Mouse (Mus musculus): ENCODE data around the gene Cep135. TPM values are rescaled to one million over a fixed set of nuclear protein-coding genes. Genes with fewer than 3 reads are reported as not detected.
A peak's percentile ranks its signal among the peaks of the same experiment; 100 is the strongest.

The Cep135 gene
- 1 to 10 TPM; 6.8 to 7.2 TPM for total RNA-seq (2021)
- long read RNA-seq, experiment 1, partial matches to known transcripts: 0 of 3 reads
- long read RNA-seq, experiment 1, other reads (novel, unspliced or antisense): 3 of 3 reads
- long read RNA-seq, experiment 2, full-length matches to known transcripts: 1 of 1 reads
- long read RNA-seq, experiment 2, partial matches to known transcripts: 0 of 1 reads
- long read RNA-seq, experiment 2, other reads (novel, unspliced or antisense): 0 of 1 reads

DNA sequence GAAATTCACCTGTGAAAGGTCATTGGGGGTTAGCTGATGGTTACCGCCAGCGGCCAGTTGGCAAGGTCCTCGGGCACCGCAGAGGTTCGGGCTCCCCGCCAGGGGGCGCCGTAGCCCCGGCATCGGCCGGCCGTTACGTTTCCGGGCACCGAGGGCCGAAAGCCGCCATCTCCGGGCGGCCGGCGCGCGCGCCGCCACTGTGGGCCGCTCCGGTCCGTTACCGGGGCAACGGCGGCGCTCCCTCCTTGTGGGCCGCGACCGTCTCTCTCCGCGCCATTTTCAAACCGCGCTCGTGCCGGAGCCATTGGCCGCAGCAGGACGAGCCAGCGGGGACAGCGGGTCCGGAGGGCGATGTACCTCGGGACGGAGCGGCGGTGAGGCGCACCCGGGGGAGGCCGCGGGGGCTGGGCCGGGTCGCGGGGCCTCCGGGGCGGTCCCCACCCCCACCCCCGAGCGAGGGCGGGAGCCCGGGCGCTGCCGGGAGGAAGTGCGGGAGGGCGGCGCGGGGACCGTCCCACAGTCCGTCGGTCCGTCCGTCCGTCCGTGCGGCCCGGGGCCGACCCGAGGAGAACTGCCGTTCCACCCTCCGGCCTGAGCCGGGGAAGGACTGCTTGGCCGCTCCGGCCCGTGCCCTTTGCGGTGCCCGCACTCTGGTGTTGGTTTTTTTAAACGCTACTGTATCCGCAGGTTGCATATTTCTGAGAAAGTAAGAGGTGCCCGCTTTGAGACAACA lies at the start of gene Cep135:
TSS of gene Cep135 (plus strand) at position 148 of the 733 bp plus-strand sequence.
- Histone ChIP-seq H3K27ac (peak within 1 kb of the TSS; percentile 71), H3K4me3 (peak within 1 kb of the TSS; percentile 74)
- DNase-seq (ENCODE audit: extremely low spot score in 1 of 2, low spot score in 2 of 2): peak; percentile 87
- peak; percentile 94 for TF ChIP-seq CTCF (IDR thresholded peaks at IDR 0.05)
- intact Hi-C loops (cut with DNase I): loop anchor here (1.0 to 10.0 kb wide), 4 partner anchors 60 to 255 kb away; partner anchors contain the start of genes C530008M17Rik and Exoc1

DNA sequence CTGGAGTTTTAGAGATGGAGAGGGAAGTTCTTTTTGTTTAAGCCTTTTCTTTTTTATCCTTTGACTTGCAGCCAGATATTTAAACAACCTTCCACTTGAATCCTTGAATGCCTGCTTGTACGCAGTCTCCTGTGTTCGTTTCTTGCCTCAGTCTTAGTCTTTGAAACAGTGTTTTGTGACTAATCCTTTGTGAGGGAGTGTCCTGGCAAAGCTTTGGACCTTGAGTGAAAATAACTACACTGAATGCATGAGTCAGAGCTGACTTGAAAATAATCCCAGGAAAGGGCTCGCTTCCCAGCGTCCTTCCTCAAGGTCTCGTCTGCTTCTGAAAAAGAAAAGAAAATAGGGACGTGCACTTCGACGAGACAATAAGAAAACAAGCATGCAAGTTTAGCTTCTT lies 48.3 kb upstream of the Cep135 start:
- peak overlapping the region; percentile 66 for H3K27ac ChIP-seq
- no peak for TF ChIP-seq CTCF (IDR thresholded peaks at IDR 0.05)
- intact Hi-C loops (cut with DNase I): loop anchor here (2.0 to 10.0 kb wide), 4 partner anchors 235 to 678 kb away; partner anchors contain the start of genes Clock and Srd5a3
- no peak overlapping the region for H3K4me3 ChIP-seq
- peak in 1 of 2 experiments; percentile 25 for DNase-seq (ENCODE audit: extremely low spot score in 1 of 2, low spot score in 2 of 2)

DNA sequence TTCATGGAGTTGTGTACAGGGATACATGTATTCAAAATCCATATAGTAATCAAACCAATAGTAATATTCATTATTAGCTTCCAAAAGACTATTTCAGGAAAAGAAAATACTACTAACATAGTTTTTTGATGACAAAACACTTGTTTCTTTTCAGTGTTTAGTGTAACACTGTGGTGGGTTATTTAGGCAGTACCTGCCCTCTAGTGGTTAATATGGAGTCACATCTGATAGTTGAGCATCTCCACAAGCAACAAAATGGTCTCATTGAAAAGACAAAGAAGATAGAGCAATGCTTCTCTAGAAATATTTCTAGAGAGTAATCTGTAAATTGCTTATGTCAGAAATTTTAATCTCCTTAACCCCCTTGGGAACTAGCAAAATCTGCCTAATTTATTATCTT lies 47.7 kb upstream of the Cep135 start:
- peak; percentile 79 for TF ChIP-seq CTCF (IDR thresholded peaks at IDR 0.05)
- no peak overlapping the region for H3K4me3 ChIP-seq
- intact Hi-C loops (cut with DNase I): loop anchor here (2.0 to 10.0 kb wide), 4 partner anchors 236 to 679 kb away; partner anchors contain the start of genes Clock and Srd5a3
- peak overlapping the region; percentile 66; the same call in 1 of the 2 replicates for H3K27ac ChIP-seq
- DNase-seq (ENCODE audit: extremely low spot score in 1 of 2, low spot score in 2 of 2): no peak

DNA sequence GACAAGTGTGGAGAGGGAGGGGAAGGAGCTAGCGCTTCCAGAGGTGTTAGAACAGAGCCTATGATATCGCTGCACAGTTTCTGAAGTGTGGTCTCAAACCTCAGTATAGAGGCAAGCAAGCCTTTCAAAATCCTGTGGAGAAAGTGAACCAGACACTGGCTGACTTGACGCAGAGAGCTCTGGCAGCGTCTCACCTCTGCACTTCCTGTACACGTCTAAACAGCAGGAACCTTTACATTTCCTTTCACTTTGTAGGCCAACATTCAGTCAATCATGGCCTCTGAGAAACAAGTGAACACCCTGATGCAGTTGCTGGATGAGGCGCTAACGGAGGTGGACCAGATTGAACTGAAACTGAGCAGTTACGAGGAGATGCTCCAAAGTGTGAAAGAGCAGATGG lies 45.3 kb upstream of the Cep135 start:
- H3K27ac ChIP-seq: no peak overlapping the region
- TF ChIP-seq CTCF (IDR thresholded peaks at IDR 0.05): no peak
- intact Hi-C loops (cut with DNase I): loop anchor here (5.0 to 10.0 kb wide), 3 partner anchors 298 to 681 kb away; partner anchors contain the start of gene Srd5a3
- DNase-seq (ENCODE audit: extremely low spot score in 1 of 2, low spot score in 2 of 2): no peak
- H3K4me3 ChIP-seq: no peak overlapping the region

DNA sequence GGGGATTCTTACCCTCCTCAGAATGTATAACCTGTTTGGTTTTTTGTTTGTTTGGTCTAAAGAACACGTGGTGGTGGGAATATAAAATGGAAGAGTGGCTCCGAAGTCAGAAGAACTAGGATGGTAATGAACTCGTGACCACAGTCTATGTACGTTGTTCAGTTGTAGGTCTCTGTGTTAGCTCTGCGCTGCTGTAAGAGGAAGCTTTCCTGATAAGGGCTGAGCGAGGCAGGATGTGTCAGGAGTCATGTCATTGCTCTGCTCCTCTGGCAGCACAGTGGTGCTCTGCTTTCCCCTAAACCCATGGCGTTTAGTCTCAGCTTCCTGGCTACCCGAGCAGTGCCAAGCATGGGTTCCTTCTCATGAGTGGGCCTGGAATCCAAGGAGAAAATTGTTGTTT lies 38.1 kb upstream of the Cep135 start:
- Histone ChIP-seq H3K27ac (no peak overlapping the region), H3K4me3 (no peak overlapping the region)
- TF ChIP-seq CTCF (IDR thresholded peaks at IDR 0.05): no peak
- intact Hi-C loops (cut with DNase I): no loop called here
- no peak for DNase-seq (ENCODE audit: extremely low spot score in 1 of 2, low spot score in 2 of 2)

DNA sequence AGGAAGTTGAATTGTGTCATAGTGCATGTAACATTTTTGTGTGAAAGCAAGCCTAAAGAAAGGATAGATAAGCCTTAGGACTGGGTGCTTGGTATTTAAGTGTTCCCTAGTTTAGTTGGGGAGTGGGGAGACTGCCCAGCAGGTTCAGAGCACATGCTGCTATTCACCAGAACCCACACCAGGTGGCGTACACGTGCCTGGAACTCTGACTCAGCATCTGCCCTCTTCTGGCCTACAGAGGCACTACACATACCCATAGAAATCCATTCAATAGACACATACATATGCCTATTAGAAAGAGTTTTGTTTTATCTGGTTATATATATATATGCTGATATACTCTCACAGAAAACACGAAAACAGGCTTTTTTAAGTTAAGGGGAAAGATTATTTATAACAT lies 23.2 kb upstream of the Cep135 start:
- intact Hi-C loops (cut with DNase I): loop anchor here (2.0 kb wide), 1 partner anchor 277 kb away; no protein-coding TSS in a partner anchor
- peak; percentile 49 to 62 for DNase-seq (ENCODE audit: extremely low spot score in 1 of 2, low spot score in 2 of 2)
- Histone ChIP-seq H3K27ac (no peak overlapping the region), H3K4me3 (no peak overlapping the region)
- TF ChIP-seq CTCF (IDR thresholded peaks at IDR 0.05): peak; percentile 95

DNA sequence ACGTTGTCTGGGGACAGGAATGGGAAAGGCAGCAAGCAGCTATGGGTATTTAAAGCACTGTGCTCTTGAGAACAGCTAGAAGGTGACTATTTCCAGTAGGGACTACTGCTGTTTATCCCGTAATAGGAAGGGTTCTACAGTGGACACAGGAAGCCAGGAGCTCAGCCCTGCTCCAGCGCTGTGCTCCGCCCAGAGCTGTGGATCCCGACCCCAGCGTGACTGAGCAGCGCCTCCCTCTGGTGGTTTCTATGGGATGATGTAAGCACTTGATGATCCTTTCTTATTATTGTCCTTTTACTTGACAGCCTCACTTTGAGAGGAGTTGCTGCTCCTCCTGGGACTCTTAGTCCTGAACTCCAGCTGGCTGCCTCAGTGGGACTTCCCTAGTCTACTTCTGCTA lies 14.2 kb upstream of the Cep135 start:
- TF ChIP-seq CTCF (IDR thresholded peaks at IDR 0.05): no peak; the same call in 1 of the 2 replicates
- H3K27ac ChIP-seq: no peak overlapping the region
- no peak overlapping the region for H3K4me3 ChIP-seq
- no peak for DNase-seq (ENCODE audit: extremely low spot score in 1 of 2, low spot score in 2 of 2)
- intact Hi-C loops (cut with DNase I): no loop called here

DNA sequence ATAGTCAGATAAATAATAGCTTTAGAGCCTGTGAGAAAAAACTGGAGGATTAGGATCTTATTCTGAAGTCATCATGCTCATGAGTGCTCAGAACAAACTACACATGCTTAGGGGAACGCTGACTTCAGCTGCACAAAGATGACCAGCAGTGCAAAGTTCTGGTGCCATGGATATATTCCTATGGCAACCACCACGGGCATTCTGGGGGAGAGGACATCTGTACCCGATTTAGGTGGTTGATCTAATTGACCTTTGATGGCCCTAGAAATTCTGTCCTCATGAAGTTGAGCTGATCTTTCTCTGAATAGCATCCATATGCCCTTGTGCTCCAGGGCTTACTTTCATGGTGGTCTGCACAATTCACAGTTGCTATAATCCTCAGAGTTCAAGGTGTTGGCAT lies 11.5 kb upstream of the Cep135 start:
- intact Hi-C loops (cut with DNase I): no loop called here
- Histone ChIP-seq H3K27ac (no peak overlapping the region), H3K4me3 (no peak overlapping the region)
- no peak for TF ChIP-seq CTCF (IDR thresholded peaks at IDR 0.05)
- no peak for DNase-seq (ENCODE audit: extremely low spot score in 1 of 2, low spot score in 2 of 2)

DNA sequence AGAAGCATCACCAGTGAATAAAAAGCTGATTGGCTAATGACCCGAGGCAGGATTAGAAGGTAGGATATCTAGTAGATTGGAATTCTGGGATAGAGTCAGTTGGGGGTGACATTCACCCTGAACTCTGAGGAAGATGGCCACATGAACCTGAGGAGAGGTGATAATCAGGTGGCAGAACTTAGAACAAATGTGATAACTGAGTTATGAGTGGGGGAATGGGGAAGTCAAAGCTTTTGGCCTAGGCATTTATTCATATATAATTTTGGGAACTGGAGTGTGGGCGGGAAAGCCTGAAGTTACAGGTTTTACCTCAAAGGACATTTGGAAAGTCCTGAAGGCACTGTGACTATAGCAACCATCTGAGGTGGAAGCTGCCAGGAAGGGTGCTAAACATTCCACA lies 3.1 kb upstream of the Cep135 start:
- DNase-seq (ENCODE audit: extremely low spot score in 1 of 2, low spot score in 2 of 2): no peak
- no peak for TF ChIP-seq CTCF (IDR thresholded peaks at IDR 0.05)
- Histone ChIP-seq H3K27ac (no peak overlapping the region), H3K4me3 (no peak overlapping the region)
- intact Hi-C loops (cut with DNase I): loop anchor here (10.0 kb wide), 1 partner anchor 179 kb away; no protein-coding TSS in a partner anchor

DNA sequence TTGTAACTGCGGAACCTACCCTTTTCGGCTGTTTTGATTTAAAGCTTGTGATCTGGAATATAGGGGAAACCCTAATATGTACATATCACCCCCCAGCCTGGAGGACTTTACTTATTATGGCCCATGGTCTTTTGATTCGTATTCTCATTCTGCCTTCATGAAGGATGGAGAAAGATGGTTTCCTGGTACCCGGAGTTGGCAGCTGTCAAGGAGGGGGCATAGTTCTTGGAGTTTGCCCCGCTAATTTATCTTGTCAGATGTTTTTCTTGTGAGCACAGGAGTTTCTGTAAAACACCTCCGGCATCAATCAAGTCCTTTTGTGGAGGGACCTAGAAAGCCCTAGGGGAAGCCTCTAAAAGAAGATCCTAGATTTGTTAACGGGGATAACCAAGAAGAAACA lies 813 bp downstream of the Cep135 start:
- no peak for TF ChIP-seq CTCF (IDR thresholded peaks at IDR 0.05)

DNA sequence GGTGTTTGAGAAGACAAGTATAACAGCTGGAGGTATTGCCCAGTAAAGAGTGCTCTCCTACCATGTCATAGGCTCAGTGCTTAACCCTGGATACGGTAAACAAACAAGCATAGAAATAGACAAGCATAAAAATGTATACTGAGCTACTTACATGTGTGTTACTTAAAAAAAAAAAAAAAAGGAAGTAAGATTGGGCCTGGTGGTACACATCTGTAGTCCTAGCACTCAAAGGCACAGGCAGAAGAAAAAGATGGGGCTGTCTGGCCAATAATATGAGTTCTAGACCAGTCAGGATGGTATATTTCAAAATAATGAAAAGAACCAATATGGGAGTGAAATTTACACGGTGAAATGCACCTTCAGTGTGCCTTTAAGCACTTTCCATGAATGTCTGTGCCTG lies 1.5 kb downstream of the Cep135 start:
- H3K27ac ChIP-seq: no peak overlapping the region
- no peak for DNase-seq (ENCODE audit: extremely low spot score in 1 of 2, low spot score in 2 of 2)
- intact Hi-C loops (cut with DNase I): no loop called here
- TF ChIP-seq CTCF (IDR thresholded peaks at IDR 0.05): no peak
- H3K4me3 ChIP-seq: no peak overlapping the region

More for the DNA sequence above, 813 bp downstream of the Cep135 start:
- intact Hi-C loops (cut with DNase I): loop anchor here (2.0 to 10.0 kb wide), 3 partner anchors 61 to 175 kb away; partner anchors contain the start of genes C530008M17Rik and Exoc1
- H3K27ac ChIP-seq: peak overlapping the region; percentile 71
- peak overlapping the region; percentile 74 for H3K4me3 ChIP-seq
- DNase-seq (ENCODE audit: extremely low spot score in 1 of 2, low spot score in 2 of 2): no peak

DNA sequence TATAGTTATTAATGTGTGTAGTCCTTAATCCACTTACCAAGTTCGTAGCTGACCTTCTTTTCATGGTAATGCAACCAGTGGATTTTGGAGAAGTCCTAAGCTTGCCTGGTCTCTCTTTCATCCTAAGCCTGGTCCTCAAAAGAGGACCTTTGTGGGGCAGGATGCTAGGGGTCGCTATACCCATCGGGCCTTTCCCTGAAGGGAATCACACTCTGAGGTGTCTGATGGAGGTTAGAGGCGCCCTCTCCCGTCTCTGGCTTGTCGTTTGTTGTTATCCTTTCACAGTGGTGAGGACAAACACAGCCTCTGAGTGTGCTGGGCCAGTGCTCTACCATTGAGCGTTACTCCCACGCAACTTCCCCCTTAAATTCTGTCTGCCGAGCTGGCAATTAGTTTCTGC lies 3.4 kb downstream of the Cep135 start:
- Histone ChIP-seq H3K4me3 (no peak overlapping the region), H3K27ac (no peak overlapping the region)
- intact Hi-C loops (cut with DNase I): no loop called here
- DNase-seq (ENCODE audit: extremely low spot score in 1 of 2, low spot score in 2 of 2): no peak
- no peak for TF ChIP-seq CTCF (IDR thresholded peaks at IDR 0.05)
